Mouse (Mus musculus) kidney, postnatal 0 days (tissue): Measurements from ENCODE around the gene Ptprn2. TPM values are rescaled to one million over a fixed set of nuclear protein-coding genes. Genes with fewer than 3 reads are reported as not detected.

Experiments used
- ATAC-seq: fragments of 200-750 bp; cut with Nextera tagmentation; replicated peaks from 2 replicates; pipeline ENCODE4 v1.8.0; 2017; ENCODE audit warnings: low read depth, moderate number of reproducible peaks, moderate TSS enrichment, moderate library complexity; ENCODE audit not compliant: low FRiP score
- DNase-seq: peaks from one replicate; pipeline ENCODE4 v3.0.0-alpha.2; 2016; ENCODE audit warnings: low spot score
- H3K27ac ChIP-seq: fragments of 300-500 bp; sonication (generic); 2 replicates; pipeline ENCODE4 v1.5.1; 2014; ENCODE audit warnings: mild to moderate bottlenecking
- H3K27me3 ChIP-seq: fragments of 300-500 bp; sonication (generic); 2 replicates; pipeline ENCODE4 v1.6.1; 2014; ENCODE audit warnings: low read length, mixed read lengths; ENCODE audit not compliant: insufficient read depth
- H3K36me3 ChIP-seq: fragments of 300-500 bp; sonication (generic); 2 replicates; pipeline ENCODE4 v1.6.1; 2014; ENCODE audit warnings: low read length, mixed read lengths; ENCODE audit not compliant: insufficient read depth
- H3K4me1 ChIP-seq: fragments of 300-500 bp; sonication (generic); replicated peaks from 2 replicates; pipeline ENCODE4 v1.6.1; 2014; ENCODE audit warnings: antibody characterized with exemption, low read length, mixed read lengths; ENCODE audit not compliant: insufficient read depth
- H3K4me2 ChIP-seq: fragments of 300-500 bp; sonication (generic); 2 replicates; pipeline ENCODE4 v1.6.1; 2014; ENCODE audit warnings: mild to moderate bottlenecking, low read length, moderate library complexity, mixed read lengths
- H3K4me3 ChIP-seq: fragments of 300-500 bp; sonication (generic); replicated peaks from 2 replicates; pipeline ENCODE4 v1.5.1; 2014; ENCODE audit warnings: low read depth, low read length
- H3K9ac ChIP-seq: fragments of 300-500 bp; sonication (generic); 2 replicates; pipeline ENCODE4 v1.6.1; 2014; ENCODE audit warnings: low read depth, low read length
- H3K9me3 ChIP-seq: fragments of 300-500 bp; sonication (generic); replicated peaks from 2 replicates; pipeline ENCODE4 v1.6.1; 2016; ENCODE audit warnings: low read length, inconsistent platforms, mixed read lengths
- CTCF ChIP-seq: IDR thresholded peaks from 2 replicates; pipeline ENCODE4 v1.5.1; 2016; ENCODE audit warnings: antibody characterized with exemption, low read depth, mild to moderate bottlenecking, moderate library complexity
- WGBS: fragments of 180-500 bp; shearing (Covaris S2); extraction: QIAGEN DNeasy Blood & Tissue Kit; methylation state at CpG from one replicate; pipeline ENCODE4 v1.1.7; 2014; 5-methylcytosine and 5-hydroxymethylcytosine counted together
- polyA plus RNA-seq: library from polyadenylated mRNA; unstranded; fragments of >200 nt; fragmentation: Nextera tagmentation; extraction: Ambion mirVana; gene quantifications from 2 replicates; pipeline ENCODE4 v1.2.1, GENCODE M21; 2015

Ptprn2 gene
- polyA plus RNA-seq, 1 experiment from 2014 or later, result 0.03 TPM

- Histone ChIP-seq H3K9me3 (no peaks in the 10 kb centered on the region), H3K4me1 (no peaks in the 10 kb centered on the region), H3K4me2 (no peak overlapping the region), H3K27ac (no peak overlapping the region), H3K27me3 (no peaks in the 10 kb centered on the region), H3K36me3 (no peaks in the 10 kb centered on the region), H3K4me3 (no peak overlapping the region), H3K9ac (no peak overlapping the region)
- no peak for TF ChIP-seq CTCF
- DNase-seq (no peak), ATAC-seq (no peak)
- WGBS, result 83% methylated on average over 4 of the region's 4 CpGs
Observed at GRCm38 (mm10) chr12:116847021-116847420, 361.5 kb downstream of the Ptprn2 start.

- H3K4me1 ChIP-seq, result no peaks in the 10 kb centered on the region
- H3K27ac ChIP-seq, result no peak overlapping the region
- TF ChIP-seq CTCF, result no peak
- H3K9ac ChIP-seq, result no peak overlapping the region
- no peak overlapping the region for H3K4me3 ChIP-seq
- 57% methylated on average over 7 of the region's 7 CpGs for WGBS
- H3K4me2 ChIP-seq, result no peak overlapping the region
- no peaks in the 10 kb centered on the region for H3K36me3 ChIP-seq
- H3K9me3 ChIP-seq, result no peaks in the 10 kb centered on the region
- no peak for ATAC-seq
- no peak for DNase-seq
- H3K27me3 ChIP-seq, result no peaks in the 10 kb centered on the region
Observed at GRCm38 (mm10) chr12:116856307-116856706, 370.8 kb downstream of the Ptprn2 start.

GRCm38 (mm10) chr12:116861360-116862017, 376.0 kb downstream of the Ptprn2 start:
- no peak overlapping the region for H3K4me3 ChIP-seq
- ATAC-seq (peak; percentile 76), DNase-seq (peak; percentile 30)
- no peaks in the 10 kb centered on the region for H3K9me3 ChIP-seq
- no peaks in the 10 kb centered on the region for H3K4me1 ChIP-seq
- H3K27ac ChIP-seq, result peak overlapping the region; percentile 37; the same call in 1 of the 2 replicates
- no peaks in the 10 kb centered on the region for H3K36me3 ChIP-seq
- TF ChIP-seq CTCF, result no peak
- 54% methylated on average over 4 of the region's 4 CpGs for WGBS
- H3K4me2 ChIP-seq, result no peak overlapping the region
- no peaks in the 10 kb centered on the region for H3K27me3 ChIP-seq
- H3K9ac ChIP-seq, result no peak overlapping the region

- DNase-seq, result no peak
- Histone ChIP-seq H3K4me1 (no peaks in the 10 kb centered on the region), H3K4me2 (no peak overlapping the region), H3K9me3 (no peaks in the 10 kb centered on the region), H3K27me3 (no peaks in the 10 kb centered on the region), H3K4me3 (no peak overlapping the region), H3K27ac (no peak overlapping the region), H3K36me3 (no peaks in the 10 kb centered on the region), H3K9ac (no peak overlapping the region)
- ATAC-seq, result no peak
- TF ChIP-seq CTCF, result no peak
- 80% methylated on average over 4 of the region's 4 CpGs for WGBS
Observed at GRCm38 (mm10) chr12:116863291-116863899, 377.9 kb downstream of the Ptprn2 start.

GRCm38 (mm10) chr12:116873866-116874585, 388.5 kb downstream of the Ptprn2 start:
- no peak overlapping the region for H3K27ac ChIP-seq
- 93% methylated on average over 1 of the region's 1 CpGs for WGBS

GRCm38 (mm10) chr12:116887496-116888281, 402.2 kb downstream of the Ptprn2 start:
- no peak for TF ChIP-seq CTCF
- 73% methylated on average over 6 of the region's 6 CpGs for WGBS
- Histone ChIP-seq H3K27me3 (no peaks in the 10 kb centered on the region), H3K36me3 (no peaks in the 10 kb centered on the region), H3K4me2 (no peak overlapping the region), H3K9ac (no peak overlapping the region), H3K9me3 (no peaks in the 10 kb centered on the region), H3K27ac (no peak overlapping the region), H3K4me3 (no peak overlapping the region), H3K4me1 (no peaks in the 10 kb centered on the region)
- ATAC-seq, result no peak
- no peak for DNase-seq

More at GRCm38 (mm10) chr12:116873866-116874585, 388.5 kb downstream of the Ptprn2 start:
- ATAC-seq (no peak), DNase-seq (no peak)
- no peaks in the 10 kb centered on the region for H3K36me3 ChIP-seq
- no peak for TF ChIP-seq CTCF
- no peak overlapping the region for H3K9ac ChIP-seq
- no peak overlapping the region for H3K4me2 ChIP-seq
- no peak overlapping the region for H3K4me3 ChIP-seq
- no peaks in the 10 kb centered on the region for H3K4me1 ChIP-seq
- no peaks in the 10 kb centered on the region for H3K27me3 ChIP-seq
- no peaks in the 10 kb centered on the region for H3K9me3 ChIP-seq
